11 mouse cellular contexts compared by ENCODE assay signal in genomic region chr14:25109691-25110090, GRCm38 (mm10).
DNase-seq lines count a peak whose midpoint lies in the region; ATAC-seq lines count a peak whose summit lies in the region.
"Had no signal": no experiment of that assay in that cellular context is flagged by ENCODE, and none has a peak within 500 bp of the region (broad histone marks: within the 10 kb centered on the region; RNA-seq: fewer than 3 reads in every experiment).

No protein-coding gene starts in this region.

- H3K4me1 ChIP-seq in forebrain, embryonic 11.5 days (replicated peaks; ENCODE audit: control insufficient read depth, insufficient read depth, low read length), result peaks cover 25% of the 10 kb centered on the region; the same call in 1 of the 2 replicates
- H3K4me1 ChIP-seq in intestine, embryonic 15.5 days (replicated peaks), result peaks cover 29% of the 10 kb centered on the region

- H3K9ac ChIP-seq in forebrain, embryonic 11.5 days (ENCODE audit: low read length), result no peak overlapping the region
- H3K9ac ChIP-seq in intestine, embryonic 15.5 days, result no peak overlapping the region
- H3K9ac ChIP-seq: liver, embryonic 13.5 days; stomach, embryonic 15.5 days had no signal

- ATAC-seq in forebrain, embryonic 11.5 days (replicated peaks; ENCODE audit: low FRiP score), result no peak
- no peak for ATAC-seq in intestine, embryonic 15.5 days

- peak; percentile 27 for DNase-seq in embryo, embryonic 10 days (ENCODE audit: low spot score)
- DNase-seq in embryo, embryonic 9.5 days (ENCODE audit: extremely low spot score), result no peak
- no peak for DNase-seq in forebrain, embryonic 11.5 days (ENCODE audit: low spot score)
- DNase-seq in neural tube, embryonic 10.5 days (ENCODE audit: extremely low spot score, low spot score), result peak; percentile 19
- no peak for DNase-seq in thymus, postnatal 0 days (ENCODE audit: low spot score)
- no peak for DNase-seq in frontal cortex, postnatal 14 days (ENCODE audit: low spot score in 2 of 2)
- no peak for DNase-seq in adrenal gland, postnatal 10 days
- DNase-seq: cerebellum, postnatal 14 days; liver, embryonic 13.5 days had no signal

- H3K36me3 ChIP-seq in forebrain, embryonic 11.5 days (ENCODE audit: control insufficient read depth, insufficient read depth, low read length), result no peaks in the 10 kb centered on the region
- H3K36me3 ChIP-seq in intestine, embryonic 15.5 days, result no peaks in the 10 kb centered on the region
- H3K36me3 ChIP-seq: liver, embryonic 13.5 days; stomach, embryonic 15.5 days had no signal

- H3K27ac ChIP-seq in forebrain, embryonic 11.5 days (ENCODE audit: low read depth, low read length), result peak overlapping the region; percentile 97
- H3K27ac ChIP-seq in intestine, embryonic 15.5 days, result peak overlapping the region; percentile 80; the same call in 1 of the 2 replicates
- H3K27ac ChIP-seq: liver, embryonic 13.5 days had no signal

- no peaks in the 10 kb centered on the region for H3K9me3 ChIP-seq in forebrain, embryonic 11.5 days (ENCODE audit: control insufficient read depth, low read length)
- H3K9me3 ChIP-seq in intestine, embryonic 15.5 days, result no peaks in the 10 kb centered on the region
- H3K9me3 ChIP-seq: liver, embryonic 13.5 days; stomach, embryonic 15.5 days had no signal

- H3K4me2 ChIP-seq in forebrain, embryonic 11.5 days (ENCODE audit: low read depth, low read length, severe bottlenecking), result no peak overlapping the region
- no peak overlapping the region for H3K4me2 ChIP-seq in intestine, embryonic 15.5 days (replicated peaks)
- H3K4me2 ChIP-seq: liver, embryonic 13.5 days had no signal

- H3K4me3 ChIP-seq in forebrain, embryonic 11.5 days (ENCODE audit: low read depth, low read length), result no peak overlapping the region
- H3K4me3 ChIP-seq in intestine, embryonic 15.5 days (replicated peaks), result no peak overlapping the region
- H3K4me3 ChIP-seq: liver, embryonic 13.5 days; stomach, embryonic 15.5 days had no signal

- 30% methylated on average over 1 of the region's 1 CpGs for WGBS in forebrain, embryonic 11.5 days
- 36% methylated on average over 1 of the region's 1 CpGs for WGBS in intestine, embryonic 15.5 days

- H3K27me3 ChIP-seq in forebrain, embryonic 11.5 days (ENCODE audit: control insufficient read depth, insufficient read depth, low read length), result no peaks in the 10 kb centered on the region
- H3K27me3 ChIP-seq in intestine, embryonic 15.5 days (replicated peaks), result no peaks in the 10 kb centered on the region
- H3K27me3 ChIP-seq: liver, embryonic 13.5 days; stomach, embryonic 15.5 days had no signal

Comparison
In these comparisons a context has a peak if more than half of its experiments do, and no peak if none do; other contexts are left out.
1. DNase-seq: peak in embryo, embryonic 10 days (single experiment) and neural tube, embryonic 10.5 days (single experiment); none in embryo, embryonic 9.5 days (single experiment), forebrain, embryonic 11.5 days (single experiment), thymus, postnatal 0 days (single experiment), frontal cortex, postnatal 14 days (0 of 2) and adrenal gland, postnatal 10 days (single experiment).